Mouse (Mus musculus): Measurements from ENCODE around the gene Gm6217.
"Not testable (repeated sequence)": the region's sequence is repeated elsewhere in the genome, so short reads cannot be mapped to it uniquely, and the experiment has no call there.

The Gm6217 gene

GRCm38 (mm10) chr1:82931326-82931725, at the start of gene Gm6217:
Gene Gm6217 (minus strand): TSS chr1:82931399.
- DNase-seq (ENCODE audit: low spot score) = not testable (repeated sequence)

- no peak for DNase-seq (ENCODE audit: low spot score)
These were observed 46.6 kb upstream of the Gm6217 start for GRCm38 (mm10) chr1:82977840-82978239.

- peak; percentile 13 for DNase-seq (ENCODE audit: low spot score)
These were observed 44.6 kb upstream of the Gm6217 start for GRCm38 (mm10) chr1:82975750-82976149.

- peak; percentile 16 for DNase-seq (ENCODE audit: low spot score)
These were observed 43.1 kb upstream of the Gm6217 start for GRCm38 (mm10) chr1:82974342-82974741.

GRCm38 (mm10) chr1:82973901-82974300, 42.7 kb upstream of the Gm6217 start:
- no peak for DNase-seq (ENCODE audit: low spot score)

GRCm38 (mm10) chr1:82973244-82973643, 42.0 kb upstream of the Gm6217 start:
- DNase-seq (ENCODE audit: low spot score) = no peak

GRCm38 (mm10) chr1:82972046-82972445, 40.8 kb upstream of the Gm6217 start:
- DNase-seq (ENCODE audit: low spot score) = peak; percentile 49

GRCm38 (mm10) chr1:82966413-82966812, 35.2 kb upstream of the Gm6217 start:
- no peak for DNase-seq (ENCODE audit: low spot score)

- DNase-seq (ENCODE audit: low spot score) = peak; percentile 6
These were observed 28.7 kb upstream of the Gm6217 start, which contains the start of gene Gm47955 for GRCm38 (mm10) chr1:82959870-82960385. Gene Gm47955 (plus strand): TSS chr1:82960286.

GRCm38 (mm10) chr1:82955913-82956312, 24.7 kb upstream of the Gm6217 start, which contains the start of gene Gm7544:
Gene Gm7544 (minus strand): TSS chr1:82956013.
- DNase-seq (ENCODE audit: low spot score) = not testable (repeated sequence)

GRCm38 (mm10) chr1:82948601-82949000, 17.4 kb upstream of the Gm6217 start:
- DNase-seq (ENCODE audit: low spot score) = no peak

GRCm38 (mm10) chr1:82946029-82946428, 14.8 kb upstream of the Gm6217 start:
- DNase-seq (ENCODE audit: low spot score) = not testable (repeated sequence)

- DNase-seq (ENCODE audit: low spot score) = not testable (repeated sequence)
These were observed 12.1 kb upstream of the Gm6217 start, which contains the start of gene A030003K21Rik for GRCm38 (mm10) chr1:82943295-82943694. Gene A030003K21Rik (minus strand): TSS chr1:82943388.

GRCm38 (mm10) chr1:82942505-82942904, 11.3 kb upstream of the Gm6217 start:
- not testable (repeated sequence) for DNase-seq (ENCODE audit: low spot score)

GRCm38 (mm10) chr1:82938666-82939065, 7.5 kb upstream of the Gm6217 start:
- DNase-seq (ENCODE audit: low spot score) = no peak

GRCm38 (mm10) chr1:82930558-82930957, 641 bp downstream of the Gm6217 start:
- not testable (repeated sequence) for DNase-seq (ENCODE audit: low spot score)

- no peak for DNase-seq (ENCODE audit: low spot score)
These were observed 6.5 kb downstream of the Gm6217 start, which contains the start of gene A030014E15Rik for GRCm38 (mm10) chr1:82924650-82925049. Gene A030014E15Rik (plus strand): TSS chr1:82924917.

GRCm38 (mm10) chr1:82913434-82913833, 17.8 kb downstream of the Gm6217 start:
- not testable (repeated sequence) for DNase-seq (ENCODE audit: low spot score)

- no peak for DNase-seq (ENCODE audit: low spot score)
These were observed 18.2 kb downstream of the Gm6217 start, which contains the start of gene A030005L19Rik for GRCm38 (mm10) chr1:82913025-82913424. Gene A030005L19Rik (plus strand): TSS chr1:82913325.

GRCm38 (mm10) chr1:82905886-82906285, 25.3 kb downstream of the Gm6217 start:
- DNase-seq (ENCODE audit: low spot score) = no peak

GRCm38 (mm10) chr1:82901201-82901600, 30.0 kb downstream of the Gm6217 start:
- no peak for DNase-seq (ENCODE audit: low spot score)

- no peak for DNase-seq (ENCODE audit: low spot score)
These were observed 30.6 kb downstream of the Gm6217 start for GRCm38 (mm10) chr1:82900567-82900966.

GRCm38 (mm10) chr1:82893269-82893668, 37.9 kb downstream of the Gm6217 start:
- no peak for DNase-seq (ENCODE audit: low spot score)
